Mouse (Mus musculus) cerebellum, postnatal 36 days (tissue): ENCODE measurements around the gene Efcab10.
A peak's percentile ranks its signal among the peaks of the same experiment; 100 is the strongest.

Experiments used
- DNase-seq, 2 experiments: peaks; one replicate each; pipeline ENCODE4 v3.0.0; 2021 to 2022; ENCODE audit warnings: mixed read lengths in 2 of 2

The Efcab10 gene

DNA sequence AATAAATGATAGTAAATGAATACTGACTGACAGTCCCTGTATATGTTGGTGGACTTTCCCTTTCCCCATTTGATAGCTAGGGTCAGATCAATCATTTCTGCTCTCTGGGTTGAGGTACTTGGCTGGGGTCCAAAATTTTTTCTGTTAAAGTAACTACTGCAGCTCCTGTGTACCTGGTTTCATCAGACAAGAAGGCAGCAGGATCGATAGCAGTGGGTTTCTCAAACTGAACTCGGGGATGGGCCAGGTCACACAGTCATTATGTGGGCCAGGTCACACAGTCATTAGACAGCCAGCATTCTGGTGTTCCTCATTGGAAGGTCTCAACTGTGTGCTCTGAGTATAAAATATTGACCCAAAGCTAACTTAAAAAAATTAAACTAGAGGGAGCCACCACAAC lies 33.1 kb downstream of the Efcab10 start:
- DNase-seq, result no peak

- peak; percentile 97 to 99 for DNase-seq
Observed at GRCm38 (mm10) chr12:33429387-33430160, 34.9 kb downstream of the Efcab10 start, which contains the start of gene Twistnb. Gene Twistnb (plus strand): TSS chr12:33429635.

DNA sequence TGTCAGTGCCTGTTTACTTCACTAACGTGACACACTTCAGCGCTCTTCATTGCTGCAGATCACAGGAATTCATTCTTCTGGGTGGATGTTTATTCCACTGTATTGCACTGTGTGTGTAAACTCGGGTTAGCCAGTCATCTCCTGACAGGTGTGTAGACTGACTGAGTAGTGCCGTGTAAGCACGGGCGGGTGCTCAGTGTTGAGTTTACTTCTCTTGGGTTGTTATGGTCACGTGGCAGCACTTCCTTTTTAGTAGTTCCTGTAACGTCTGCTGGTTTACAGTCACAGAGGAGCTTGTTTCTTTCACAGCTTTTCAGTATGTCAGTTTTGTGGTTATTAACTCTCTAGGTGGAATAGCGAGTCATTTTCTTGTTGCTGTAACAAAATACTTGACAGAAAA lies 39.2 kb downstream of the Efcab10 start:
- DNase-seq, result no peak

- no peak for DNase-seq
Observed at GRCm38 (mm10) chr12:33434758-33435157, 40.1 kb downstream of the Efcab10 start.
